Mouse (Mus musculus) liver, postnatal 0 days (tissue): ENCODE results near the gene Gm9887. TPM values are rescaled to one million over a fixed set of nuclear protein-coding genes. Genes with fewer than 3 reads are reported as not detected.
A peak's percentile ranks its signal among the peaks of the same experiment; 100 is the strongest.
"Not testable (repeated sequence)": the region's sequence is repeated elsewhere in the genome, so short reads cannot be mapped to it uniquely, and the experiment has no call there.

Experiments used
- ATAC-seq: fragments of 200-750 bp; cut with Nextera tagmentation; 2 replicates; pipeline ENCODE4 v1.8.0; 2017; ENCODE audit warnings: mild to moderate bottlenecking, moderate library complexity
- DNase-seq: peaks from one replicate; pipeline ENCODE4 v3.0.0-alpha.2; 2016
- H3K27ac ChIP-seq: fragments of 300-500 bp; sonication (generic); 2 replicates; pipeline ENCODE4 v1.5.1; 2014; ENCODE audit warnings: antibody characterized with exemption, moderate library complexity, mild to moderate bottlenecking, low read depth
- H3K27me3 ChIP-seq: fragments of 300-500 bp; sonication (generic); 2 replicates; pipeline ENCODE4 v1.6.1; 2014; ENCODE audit warnings: low read length, control low read depth, mixed read lengths; ENCODE audit not compliant: insufficient read depth
- H3K36me3 ChIP-seq: fragments of 300-500 bp; sonication (generic); replicated peaks from 2 replicates; pipeline ENCODE4 v1.6.1; 2014; ENCODE audit warnings: mild to moderate bottlenecking, control low read depth, low read length, moderate library complexity, mixed read lengths; ENCODE audit not compliant: insufficient read depth
- H3K4me1 ChIP-seq: fragments of 300-500 bp; sonication (generic); 2 replicates; pipeline ENCODE4 v1.6.1; 2014; ENCODE audit warnings: antibody characterized with exemption, mild to moderate bottlenecking, control low read depth; ENCODE audit not compliant: insufficient read depth
- H3K4me2 ChIP-seq: fragments of 300-500 bp; sonication (generic); 2 replicates; pipeline ENCODE4 v1.6.1; 2014; ENCODE audit warnings: low read depth, mild to moderate bottlenecking, low read length, moderate library complexity, mixed read lengths
- H3K4me3 ChIP-seq: fragments of 300-500 bp; sonication (generic); 2 replicates; pipeline ENCODE4 v1.5.1; 2014; ENCODE audit warnings: low read depth, low read length
- H3K9ac ChIP-seq: fragments of 300-500 bp; sonication (generic); replicated peaks from 2 replicates; pipeline ENCODE4 v1.6.1; 2014; ENCODE audit warnings: mild to moderate bottlenecking, moderate library complexity
- H3K9me3 ChIP-seq: fragments of 300-500 bp; sonication (generic); 2 replicates; pipeline ENCODE4 v1.6.1; 2016; ENCODE audit warnings: mild to moderate bottlenecking, control low read depth, low read length, mixed read lengths
- CTCF ChIP-seq: sonication (generic); IDR thresholded peaks from 2 replicates; pipeline ENCODE4 v1.5.1; 2016; ENCODE audit warnings: antibody characterized with exemption, low read depth
- EP300 ChIP-seq: IDR thresholded peaks from 2 replicates; pipeline ENCODE4 v1.6.1; 2016; ENCODE audit warnings: antibody characterized with exemption, low read depth, mild to moderate bottlenecking
- WGBS: fragments of 180-500 bp; shearing (Covaris S2); extraction: QIAGEN DNeasy Blood & Tissue Kit; methylation state at CpG from one replicate; pipeline ENCODE4 v1.1.7; 2014; ENCODE audit not compliant: insufficient replicate concordance; 5-methylcytosine and 5-hydroxymethylcytosine counted together
- polyA plus RNA-seq: library from polyadenylated mRNA; unstranded; fragments of >200 nt; fragmentation: Nextera tagmentation; extraction: Ambion mirVana; gene quantifications from 2 replicates; pipeline ENCODE4 v1.2.1, GENCODE M21; 2015

Gm9887 gene
- polyA plus RNA-seq, 1 experiment from 2014 or later: 1.00 TPM

GRCm38 (mm10) chr12:69378558-69379454, 6.5 kb upstream of the Gm9887 start:
- no peaks in the 10 kb centered on the region for H3K27me3 ChIP-seq
- 84% methylated on average over 11 of the region's 11 CpGs for WGBS
- DNase-seq: no peak

GRCm38 (mm10) chr12:69377636-69378035, 5.4 kb upstream of the Gm9887 start:
- H3K27ac ChIP-seq, DNase-seq, H3K9ac ChIP-seq, ATAC-seq, H3K9me3 ChIP-seq, H3K4me1 ChIP-seq, H3K4me2 ChIP-seq, H3K4me3 ChIP-seq, H3K36me3 ChIP-seq, H3K27me3 ChIP-seq: not testable (repeated sequence)
- 91% methylated on average over 6 of the region's 6 CpGs for WGBS

More at GRCm38 (mm10) chr12:69378558-69379454, 6.5 kb upstream of the Gm9887 start:
- Histone ChIP-seq H3K27ac (no peak overlapping the region), H3K4me1 (peaks cover 13% of the 10 kb centered on the region; the same call in 1 of the 2 replicates), H3K4me2 (no peak overlapping the region), H3K36me3 (peaks cover 3% of the 10 kb centered on the region; the same call in 1 of the 2 replicates), H3K9ac (no peak overlapping the region), H3K9me3 (no peaks in the 10 kb centered on the region), H3K4me3 (no peak overlapping the region)
- TF ChIP-seq EP300: no peak
- TF ChIP-seq CTCF: no peak
- no peak for ATAC-seq

DNA sequence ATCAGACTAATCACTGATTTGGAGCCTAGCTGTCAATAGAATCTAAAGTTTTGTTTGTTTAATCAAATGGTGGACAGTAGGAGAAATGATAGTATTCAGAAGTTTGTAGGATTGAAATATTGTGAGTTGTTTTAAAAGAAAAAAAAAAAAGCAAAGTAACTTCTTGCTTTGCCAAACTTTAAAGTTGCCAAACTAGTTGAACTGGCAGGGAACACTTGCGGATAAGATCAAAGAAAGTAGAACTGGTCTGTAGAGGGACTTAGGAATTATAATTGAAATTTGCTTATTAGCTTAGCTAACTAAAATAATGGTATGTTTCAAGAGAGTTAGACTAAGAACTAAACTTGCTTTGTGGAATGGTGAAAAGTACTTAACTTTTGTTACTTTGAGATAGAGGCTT, 4.9 kb upstream of the Gm9887 start:
- ATAC-seq (no peak), DNase-seq (no peak)
- TF ChIP-seq EP300 (no peak), CTCF (no peak)
- H3K27me3 ChIP-seq: no peaks in the 10 kb centered on the region
- 94% methylated on average over 1 of the region's 1 CpGs for WGBS
- H3K9me3 ChIP-seq: no peaks in the 10 kb centered on the region
- H3K9ac ChIP-seq: no peak overlapping the region
- peaks cover 8% of the 10 kb centered on the region; the same call in 1 of the 2 replicates for H3K4me1 ChIP-seq
- H3K27ac ChIP-seq: no peak overlapping the region
- no peak overlapping the region for H3K4me3 ChIP-seq
- no peak overlapping the region for H3K4me2 ChIP-seq
- H3K36me3 ChIP-seq: peaks cover 3% of the 10 kb centered on the region; the same call in 1 of the 2 replicates

DNA sequence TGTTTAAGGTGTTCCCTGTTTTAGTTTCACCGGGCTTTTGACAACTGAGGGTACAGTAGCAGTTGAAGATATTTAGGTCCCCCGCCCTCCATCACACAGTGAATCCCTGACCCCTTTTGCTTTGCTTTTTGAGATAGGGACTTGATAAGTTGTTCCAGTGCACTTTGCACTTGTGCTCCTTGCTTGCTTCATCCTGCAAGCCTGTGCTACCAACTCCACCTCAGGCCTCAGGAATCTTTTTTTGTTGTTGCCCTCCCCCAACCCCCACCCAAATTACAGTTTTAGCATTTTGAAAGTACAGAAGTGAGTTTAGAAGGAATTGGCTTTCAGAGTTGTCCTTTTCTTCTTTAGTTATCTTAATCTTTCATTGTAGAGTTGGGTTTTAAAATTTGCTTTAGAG, 3.9 kb upstream of the Gm9887 start:
- DNase-seq: no peak
- H3K27ac ChIP-seq: no peak overlapping the region

GRCm38 (mm10) chr12:69373850-69374766, 1.9 kb upstream of the Gm9887 start:
- peaks cover 3% of the 10 kb centered on the region; the same call in 1 of the 2 replicates for H3K36me3 ChIP-seq
- H3K27ac ChIP-seq: no peak overlapping the region
- DNase-seq: no peak
- peak overlapping the region; percentile 93 for H3K4me2 ChIP-seq
- peak overlapping the region; percentile 100 for H3K4me3 ChIP-seq
- no peak for ATAC-seq
- no peaks in the 10 kb centered on the region for H3K27me3 ChIP-seq
- H3K4me1 ChIP-seq: peaks cover 14% of the 10 kb centered on the region
- H3K9me3 ChIP-seq: no peaks in the 10 kb centered on the region
- 11% methylated on average over 11 of the region's 11 CpGs for WGBS
- peak overlapping the region; percentile 99 for H3K9ac ChIP-seq
- TF ChIP-seq CTCF (no peak), EP300 (no peak)

More for the DNA sequence above, 3.9 kb upstream of the Gm9887 start:
- TF ChIP-seq EP300: no peak
- TF ChIP-seq CTCF: no peak
- WGBS: 43% methylated on average over 2 of the region's 2 CpGs
- ATAC-seq: no peak
- Histone ChIP-seq H3K9ac (no peak overlapping the region), H3K4me3 (no peak overlapping the region; the same call in 1 of the 2 replicates), H3K4me2 (peak overlapping the region; percentile 44; the same call in 1 of the 2 replicates), H3K4me1 (peaks cover 8% of the 10 kb centered on the region), H3K9me3 (no peaks in the 10 kb centered on the region), H3K36me3 (peaks cover 3% of the 10 kb centered on the region; the same call in 1 of the 2 replicates), H3K27me3 (no peaks in the 10 kb centered on the region)
